Mouse (Mus musculus) heart, postnatal 0 days (tissue): ENCODE measurements around the gene Prkch.

Experiments
- CTCF ChIP-seq: IDR thresholded peaks from 2 replicates; pipeline ENCODE4 v1.5.1; 2016; ENCODE audit warnings: antibody characterized with exemption, control low read depth, low read depth
- EP300 ChIP-seq: IDR thresholded peaks from 2 replicates; pipeline ENCODE4 v1.6.1; 2016; ENCODE audit warnings: antibody characterized with exemption, low read depth

- TF ChIP-seq CTCF (no peak), EP300 (no peak)
Observed at GRCm38 (mm10) chr12:73743087-73743486, 158.5 kb downstream of the Prkch start.
